Mouse (Mus musculus): ENCODE measurements around the gene Tmc5. TPM values are rescaled to one million over a fixed set of nuclear protein-coding genes. Genes with fewer than 3 reads are reported as not detected.
A peak's percentile ranks its signal among the peaks of the same experiment; 100 is the strongest.

Gene Tmc5
- polyA plus RNA-seq, 1 experiment from 2014 or later: 0.20 TPM

- TF ChIP-seq EP300 (IDR thresholded peaks at IDR 0.05) (no peak), CTCF (IDR thresholded peaks at IDR 0.05) (no peak)
- Histone ChIP-seq H3K9me3 (ENCODE audit: low read length) (no peaks in the 10 kb centered on the region), H3K27me3 (replicated peaks; ENCODE audit: insufficient read depth, low read length) (no peaks in the 10 kb centered on the region), H3K4me3 (ENCODE audit: low read depth, low read length) (no peak overlapping the region), H3K4me2 (replicated peaks; ENCODE audit: low read depth, low read length) (no peak overlapping the region), H3K9ac (replicated peaks; ENCODE audit: low read depth) (no peak overlapping the region), H3K4me1 (ENCODE audit: insufficient read depth, low read depth, low read length) (no peaks in the 10 kb centered on the region), H3K36me3 (ENCODE audit: insufficient read depth, low read length) (no peaks in the 10 kb centered on the region), H3K27ac (ENCODE audit: low read length) (no peak overlapping the region)
- WGBS: 61% methylated on average over 3 of the region's 3 CpGs
- no peak for DNase-seq (ENCODE audit: low spot score)
- ATAC-seq: no peak
Observed at GRCm38 (mm10) chr7:118578269-118578668, 18.8 kb upstream of the Tmc5 start.

GRCm38 (mm10) chr7:118579938-118580337 is 17.2 kb upstream of the Tmc5 start:
- DNase-seq (ENCODE audit: low spot score) (no peak), ATAC-seq (no peak)
- no peak for TF ChIP-seq EP300 (IDR thresholded peaks at IDR 0.05)
- no peak for TF ChIP-seq CTCF (IDR thresholded peaks at IDR 0.05)
- H3K36me3 ChIP-seq (ENCODE audit: insufficient read depth, low read length): no peaks in the 10 kb centered on the region
- no peak overlapping the region for H3K9ac ChIP-seq (replicated peaks; ENCODE audit: low read depth)
- peaks cover 5% of the 10 kb centered on the region; the same call in 1 of the 2 replicates for H3K4me1 ChIP-seq (ENCODE audit: insufficient read depth, low read depth, low read length)
- no peaks in the 10 kb centered on the region for H3K9me3 ChIP-seq (ENCODE audit: low read length)
- no peak overlapping the region for H3K4me3 ChIP-seq (ENCODE audit: low read depth, low read length)
- H3K4me2 ChIP-seq (replicated peaks; ENCODE audit: low read depth, low read length): no peak overlapping the region
- 58% methylated on average over 2 of the region's 2 CpGs for WGBS
- no peaks in the 10 kb centered on the region for H3K27me3 ChIP-seq (replicated peaks; ENCODE audit: insufficient read depth, low read length)
- H3K27ac ChIP-seq (ENCODE audit: low read length): no peak overlapping the region

- DNase-seq (ENCODE audit: low spot score): peak; percentile 37
- Histone ChIP-seq H3K4me3 (ENCODE audit: low read depth, low read length) (peak overlapping the region; percentile 51), H3K9me3 (ENCODE audit: low read length) (no peaks in the 10 kb centered on the region), H3K36me3 (ENCODE audit: insufficient read depth, low read length) (no peaks in the 10 kb centered on the region), H3K4me2 (replicated peaks; ENCODE audit: low read depth, low read length) (peak overlapping the region; percentile 95), H3K4me1 (ENCODE audit: insufficient read depth, low read depth, low read length) (peaks cover 5% of the 10 kb centered on the region; the same call in 1 of the 2 replicates), H3K27ac (ENCODE audit: low read length) (no peak overlapping the region), H3K27me3 (replicated peaks; ENCODE audit: insufficient read depth, low read length) (no peaks in the 10 kb centered on the region), H3K9ac (replicated peaks; ENCODE audit: low read depth) (peak overlapping the region; percentile 45; the same call in 1 of the 2 replicates)
- 0 out of 2 replicates have a peak, but pooled peaks have one; percentile 18 for ATAC-seq
- TF ChIP-seq EP300 (IDR thresholded peaks at IDR 0.05) (no peak), CTCF (IDR thresholded peaks at IDR 0.05) (no peak)
- WGBS: 7% methylated on average over 7 of the region's 7 CpGs
Observed at GRCm38 (mm10) chr7:118583821-118584220, 13.3 kb upstream of the Tmc5 start.

GRCm38 (mm10) chr7:118584257-118584907 is 12.7 kb upstream of the Tmc5 start, which contains the start of gene Tmc7:
Gene Tmc7 (minus strand): TSS chr7:118584736.
- Histone ChIP-seq H3K36me3 (ENCODE audit: insufficient read depth, low read length) (no peaks in the 10 kb centered on the region), H3K4me3 (ENCODE audit: low read depth, low read length) (peak within 1 kb of the TSS; percentile 51), H3K4me1 (ENCODE audit: insufficient read depth, low read depth, low read length) (peaks cover 5% of the 10 kb centered on the region; the same call in 1 of the 2 replicates), H3K4me2 (replicated peaks; ENCODE audit: low read depth, low read length) (peak within 1 kb of the TSS; percentile 95), H3K9ac (replicated peaks; ENCODE audit: low read depth) (peak within 1 kb of the TSS; percentile 45), H3K27me3 (replicated peaks; ENCODE audit: insufficient read depth, low read length) (no peaks in the 10 kb centered on the region), H3K9me3 (ENCODE audit: low read length) (no peaks in the 10 kb centered on the region), H3K27ac (ENCODE audit: low read length) (no peak within 1 kb of the TSS)
- DNase-seq (ENCODE audit: low spot score) (peak; percentile 78), ATAC-seq (peak; percentile 82)
- 2% methylated on average over 41 of the region's 51 CpGs for WGBS
- TF ChIP-seq CTCF (IDR thresholded peaks at IDR 0.05) (no peak), EP300 (IDR thresholded peaks at IDR 0.05) (no peak)

- Histone ChIP-seq H3K36me3 (ENCODE audit: insufficient read depth, low read length) (no peaks in the 10 kb centered on the region), H3K9me3 (ENCODE audit: low read length) (no peaks in the 10 kb centered on the region), H3K27ac (ENCODE audit: low read length) (no peak overlapping the region), H3K4me2 (replicated peaks; ENCODE audit: low read depth, low read length) (peak overlapping the region; percentile 95), H3K4me1 (ENCODE audit: insufficient read depth, low read depth, low read length) (peaks cover 5% of the 10 kb centered on the region; the same call in 1 of the 2 replicates), H3K4me3 (ENCODE audit: low read depth, low read length) (peak overlapping the region; percentile 51), H3K27me3 (replicated peaks; ENCODE audit: insufficient read depth, low read length) (no peaks in the 10 kb centered on the region), H3K9ac (replicated peaks; ENCODE audit: low read depth) (no peak overlapping the region)
- no peak for DNase-seq (ENCODE audit: low spot score)
- no peak for ATAC-seq
- 53% methylated on average over 5 of the region's 5 CpGs for WGBS
- TF ChIP-seq CTCF (IDR thresholded peaks at IDR 0.05): no peak
- no peak for TF ChIP-seq EP300 (IDR thresholded peaks at IDR 0.05)
Observed at GRCm38 (mm10) chr7:118584926-118585325, 12.2 kb upstream of the Tmc5 start.

- H3K9me3 ChIP-seq (ENCODE audit: low read length): no peaks in the 10 kb centered on the region
- no peaks in the 10 kb centered on the region for H3K36me3 ChIP-seq (ENCODE audit: insufficient read depth, low read length)
- TF ChIP-seq EP300 (IDR thresholded peaks at IDR 0.05): no peak
- TF ChIP-seq CTCF (IDR thresholded peaks at IDR 0.05): no peak
- no peaks in the 10 kb centered on the region for H3K27me3 ChIP-seq (replicated peaks; ENCODE audit: insufficient read depth, low read length)
- H3K27ac ChIP-seq (ENCODE audit: low read length): no peak overlapping the region
- H3K4me3 ChIP-seq (ENCODE audit: low read depth, low read length): no peak overlapping the region
- H3K4me2 ChIP-seq (replicated peaks; ENCODE audit: low read depth, low read length): no peak overlapping the region
- H3K4me1 ChIP-seq (ENCODE audit: insufficient read depth, low read depth, low read length): peaks cover 5% of the 10 kb centered on the region; the same call in 1 of the 2 replicates
- ATAC-seq (no peak), DNase-seq (ENCODE audit: low spot score) (no peak)
- 69% methylated on average over 6 of the region's 6 CpGs for WGBS
- no peak overlapping the region for H3K9ac ChIP-seq (replicated peaks; ENCODE audit: low read depth)
Observed at GRCm38 (mm10) chr7:118585856-118586255, 11.2 kb upstream of the Tmc5 start.
